Mouse (Mus musculus) cerebellum, adult 8-10 months (tissue): ENCODE results near the gene Clec4f.
"Not testable (repeated sequence)": the region's sequence is repeated elsewhere in the genome, so short reads cannot be mapped to it uniquely, and the experiment has no call there.

ENCODE experiments used
- DNase-seq: peaks from one replicate; pipeline ENCODE4 v3.0.0; 2022

Clec4f gene

GRCm38 (mm10) chr6:83656087-83656486, at the start of gene Clec4f:
Gene Clec4f (minus strand): TSS chr6:83656187.
- no peak for DNase-seq

DNA sequence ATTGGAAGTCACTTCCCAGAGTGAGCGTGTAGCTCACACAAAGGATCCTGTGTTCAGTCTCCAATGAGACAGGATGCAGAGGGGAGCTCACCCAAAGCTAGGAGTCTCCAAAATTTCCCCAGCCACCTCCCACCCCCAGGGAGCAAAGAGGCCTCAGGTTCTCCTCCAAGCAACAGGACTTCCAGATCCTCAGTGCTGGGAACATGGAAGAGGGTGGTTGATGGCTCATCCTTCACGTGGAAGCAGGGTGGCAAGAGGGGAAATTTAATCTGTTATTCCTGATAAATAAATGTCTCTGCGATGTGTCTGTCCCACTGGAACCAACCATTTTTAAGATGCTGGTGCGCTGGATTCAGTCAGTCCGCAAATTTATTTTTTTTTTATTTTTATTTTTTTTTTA, 48.7 kb upstream of the Clec4f start:
- no peak for DNase-seq

GRCm38 (mm10) chr6:83704294-83704693, 48.3 kb upstream of the Clec4f start:
- no peak for DNase-seq

DNA sequence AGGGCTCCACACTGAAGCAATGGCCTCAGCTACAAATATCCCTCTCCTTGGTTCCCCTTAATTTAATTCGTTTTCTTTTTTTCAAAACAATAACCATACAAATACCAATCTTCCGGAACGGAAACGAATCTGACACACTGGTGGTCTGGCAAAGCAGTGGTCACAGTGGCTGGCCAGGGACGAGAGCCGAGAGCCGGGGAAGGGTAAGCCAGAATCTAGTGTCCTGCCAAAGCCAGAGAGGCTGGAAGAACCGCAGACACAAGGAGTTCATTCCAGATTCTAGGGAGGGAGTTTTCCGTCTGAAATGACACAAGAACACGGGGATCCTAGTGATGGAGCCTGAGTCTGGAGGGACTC, 47.7 kb upstream of the Clec4f start:
- DNase-seq: no peak

DNA sequence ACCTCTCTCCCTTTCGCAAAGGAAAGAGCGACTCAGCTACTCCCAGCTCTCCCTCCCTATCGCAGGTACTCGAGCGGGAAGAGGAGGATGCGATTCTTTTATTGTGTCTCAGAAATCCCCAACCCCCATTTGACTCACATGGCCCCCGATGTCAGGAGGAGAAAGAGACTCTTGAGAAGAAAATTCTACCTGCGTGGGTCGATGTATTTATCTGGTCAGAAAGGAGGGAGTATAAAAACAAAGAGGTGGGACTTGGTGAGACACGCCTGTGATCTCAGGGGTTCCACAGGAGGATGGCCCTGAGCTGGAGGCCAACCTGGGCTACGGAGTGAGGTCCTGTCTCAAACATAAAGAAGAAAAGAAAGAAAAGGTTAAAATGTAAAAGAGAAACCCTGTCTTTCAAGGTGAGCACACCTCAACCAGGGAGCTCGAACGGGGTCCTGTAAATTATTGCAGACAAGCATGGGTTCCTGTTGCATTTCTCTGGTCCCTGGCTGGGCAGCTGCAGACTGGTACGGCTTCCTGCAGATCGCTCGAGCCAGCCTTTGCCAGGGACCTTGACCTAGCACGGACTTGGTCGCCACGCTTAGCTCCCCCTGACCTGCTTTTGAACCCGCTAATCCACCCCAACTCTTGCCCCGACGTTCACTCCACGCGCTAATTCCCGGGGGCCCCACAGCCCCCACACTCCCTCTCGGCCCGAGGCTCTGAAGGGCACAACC, 47.2 kb upstream of the Clec4f start:
- no peak for DNase-seq

- no peak for DNase-seq
These were observed 46.4 kb upstream of the Clec4f start for GRCm38 (mm10) chr6:83702146-83702999.

DNA sequence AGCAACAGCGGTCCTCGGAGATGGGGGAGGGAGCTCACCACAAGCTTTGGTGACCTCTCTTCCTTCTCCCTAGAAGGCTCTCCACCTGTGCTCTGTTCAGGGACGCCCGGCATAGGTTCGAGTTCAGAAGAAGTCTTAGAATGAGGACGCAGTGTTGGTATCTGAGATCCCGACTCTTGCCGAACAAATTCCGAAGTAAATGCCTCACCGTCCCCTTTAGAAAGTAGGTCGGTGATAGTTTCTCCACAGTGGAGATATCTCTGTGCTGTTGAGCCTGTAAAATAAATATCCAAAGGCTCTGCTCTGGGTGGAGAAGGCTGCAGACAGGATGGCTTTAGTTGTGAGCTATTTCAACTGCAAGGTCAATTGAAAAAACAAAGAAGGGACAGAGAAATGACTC, 45.0 kb upstream of the Clec4f start:
- no peak for DNase-seq

DNA sequence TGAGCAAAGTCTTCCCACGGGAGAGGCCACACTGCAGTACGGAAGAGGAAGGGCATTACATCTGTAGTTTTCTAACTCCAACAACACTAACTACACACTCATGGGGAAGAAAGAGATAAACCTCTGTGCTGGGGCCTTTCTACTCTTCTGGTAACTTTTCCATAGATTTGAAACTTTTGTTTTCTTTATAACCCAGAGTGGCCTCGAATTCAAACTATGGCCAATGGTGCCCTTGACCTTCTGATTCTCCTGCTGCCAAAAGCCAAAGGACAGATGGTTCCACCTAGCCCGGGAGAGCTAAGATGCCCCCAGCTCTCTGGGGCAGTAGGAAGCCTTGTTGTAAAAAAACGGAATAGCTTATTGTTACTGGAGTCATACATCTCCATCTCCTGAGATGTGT, 44.0 kb upstream of the Clec4f start:
- no peak for DNase-seq

DNA sequence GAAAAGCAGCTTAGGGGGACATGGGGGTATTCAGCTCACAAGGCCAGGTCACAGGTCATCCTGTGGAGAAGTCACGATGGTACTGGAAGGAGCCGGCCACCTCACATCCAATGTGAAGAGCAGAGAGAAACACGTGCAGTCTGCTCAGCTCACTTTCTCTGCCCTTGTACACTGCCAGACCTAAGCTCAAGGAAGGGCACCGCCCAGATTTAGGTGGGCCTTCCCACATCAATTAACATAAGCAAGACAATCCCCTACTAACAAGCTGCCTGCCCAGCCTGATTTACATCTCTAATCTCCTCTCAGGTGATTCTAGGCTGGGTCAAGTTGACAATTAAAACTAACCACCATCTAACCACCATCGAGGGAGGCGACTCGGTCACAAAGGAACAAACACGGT, 41.9 kb upstream of the Clec4f start:
- DNase-seq: no peak

GRCm38 (mm10) chr6:83696684-83697083, 40.7 kb upstream of the Clec4f start:
- DNase-seq: no peak

DNA sequence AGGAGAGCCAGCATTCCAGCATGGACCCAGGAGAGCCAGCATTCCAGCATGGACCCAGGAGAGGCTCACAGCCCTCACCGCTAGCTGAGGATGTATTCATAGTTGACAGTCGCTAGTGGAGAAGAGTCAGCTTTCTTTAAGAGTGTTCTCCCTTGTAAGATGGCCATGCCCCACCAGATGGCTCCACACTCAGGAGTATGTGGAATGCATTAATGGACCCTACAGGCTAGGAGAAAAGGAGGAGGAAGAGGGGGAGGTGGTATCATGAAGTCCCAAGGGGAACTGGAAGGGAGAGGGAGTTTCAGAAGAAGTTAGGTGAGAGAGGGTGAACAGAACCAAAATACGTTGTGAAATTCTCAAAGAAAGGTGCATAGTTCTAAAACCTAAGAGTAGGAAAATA, 39.7 kb upstream of the Clec4f start:
- no peak for DNase-seq

- no peak for DNase-seq
These were observed 37.8 kb upstream of the Clec4f start for GRCm38 (mm10) chr6:83693835-83694234.

DNA sequence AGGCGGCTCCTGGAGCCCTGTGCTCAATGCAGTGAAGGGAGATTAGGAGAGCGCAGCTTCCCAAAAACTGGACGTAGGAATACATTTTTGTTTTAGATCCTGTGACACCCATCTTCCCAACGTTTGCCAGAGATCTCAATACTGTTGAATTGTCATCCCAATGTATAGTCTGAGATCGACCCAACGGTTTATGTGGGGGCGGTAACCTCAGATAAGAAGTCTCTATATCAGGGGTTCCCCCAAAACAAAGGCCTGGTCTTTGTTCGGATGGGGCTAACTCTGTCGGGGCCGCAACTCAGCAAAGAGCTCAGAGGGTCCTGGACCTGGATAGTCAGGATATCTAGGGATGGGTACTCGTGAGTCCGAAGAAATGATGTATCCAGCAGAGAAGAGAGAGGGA, 37.0 kb upstream of the Clec4f start:
- DNase-seq: no peak

DNA sequence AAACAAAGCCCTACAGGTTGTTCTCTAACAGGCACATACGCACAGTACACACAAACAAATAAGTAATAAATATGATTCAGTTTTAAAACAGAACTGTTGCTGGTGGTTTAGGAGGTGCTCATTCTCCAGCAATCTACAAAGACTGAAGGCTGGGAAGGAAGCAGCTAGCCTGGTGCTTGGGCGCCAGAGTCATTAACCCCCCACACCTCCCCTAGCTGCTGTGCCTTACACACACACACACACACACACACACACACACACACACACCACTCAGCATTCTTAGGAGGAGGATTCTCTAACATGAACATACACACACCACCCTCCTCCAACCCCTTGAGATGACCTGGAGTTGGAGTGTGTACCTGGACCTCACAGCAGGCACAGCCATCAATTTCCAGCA, 34.9 kb upstream of the Clec4f start:
- no peak for DNase-seq

DNA sequence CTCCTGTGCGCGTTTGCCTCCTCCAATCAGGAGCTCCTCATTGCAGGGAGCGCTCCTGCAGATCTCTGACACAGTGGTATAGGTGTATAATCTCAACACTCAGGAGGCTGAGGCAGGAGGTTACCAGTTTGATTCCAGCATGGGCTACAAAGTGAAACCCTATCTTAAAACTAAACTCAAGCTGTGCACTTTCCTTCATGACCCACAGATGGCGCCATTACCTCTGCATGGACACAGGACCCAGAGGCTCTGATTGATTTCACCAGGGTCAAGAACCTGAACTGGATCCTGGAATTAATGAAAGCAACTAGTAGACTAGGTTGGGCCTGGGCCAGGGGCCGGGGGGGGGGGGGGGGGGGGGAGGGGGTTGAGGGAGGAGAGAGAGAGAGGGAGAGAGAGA, 34.3 kb upstream of the Clec4f start:
- no peak for DNase-seq

- DNase-seq: no peak
These were observed 33.4 kb upstream of the Clec4f start for GRCm38 (mm10) chr6:83689374-83689773.

GRCm38 (mm10) chr6:83677757-83678156, 21.8 kb upstream of the Clec4f start, which contains the start of gene Cd207:
Gene Cd207 (minus strand): TSS chr6:83677857.
- DNase-seq: no peak

DNA sequence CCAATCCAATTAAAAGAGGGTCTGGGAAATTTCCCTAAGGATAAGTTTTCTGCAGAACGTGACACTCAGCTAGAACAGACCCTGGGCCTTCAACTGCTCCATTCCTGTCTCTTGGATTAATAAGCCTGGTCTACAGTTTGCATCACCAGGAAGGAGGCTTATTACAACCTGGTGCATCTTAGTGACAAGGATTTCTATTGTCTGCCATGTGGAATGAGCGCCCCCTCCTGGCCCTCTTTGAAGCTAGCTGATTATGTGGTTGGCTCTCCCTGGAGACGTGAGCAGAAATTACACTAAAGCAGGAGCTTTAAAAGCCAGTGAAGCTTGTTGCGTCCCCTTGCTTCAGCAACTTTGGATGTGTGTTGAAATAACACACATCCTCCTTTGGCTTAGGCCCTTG, 17.4 kb upstream of the Clec4f start:
- DNase-seq: peak; percentile 64

- DNase-seq: no peak
These were observed 9.0 kb upstream of the Clec4f start for GRCm38 (mm10) chr6:83665009-83665408.

GRCm38 (mm10) chr6:83660821-83661220, 4.8 kb upstream of the Clec4f start:
- DNase-seq: no peak

- DNase-seq: no peak
These were observed 9.3 kb downstream of the Clec4f start for GRCm38 (mm10) chr6:83646715-83647114.

DNA sequence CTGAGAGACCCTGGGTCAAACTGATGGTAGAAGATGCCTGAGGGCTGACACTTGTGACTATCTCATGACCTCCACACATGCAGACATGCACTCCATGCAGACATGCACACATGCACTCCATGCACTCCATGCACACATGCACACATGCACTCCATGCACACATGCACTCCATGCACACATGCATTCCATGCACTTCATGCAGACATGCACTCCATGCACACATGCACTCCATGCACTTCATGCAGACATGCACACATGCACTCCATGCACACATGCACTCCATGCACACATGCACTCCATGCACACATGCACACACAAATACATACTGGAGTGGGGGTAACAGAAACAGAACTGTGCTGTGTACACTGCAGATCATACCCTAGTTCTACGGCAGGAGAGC, 20.7 kb downstream of the Clec4f start:
- no peak for DNase-seq

GRCm38 (mm10) chr6:83634631-83635030, 21.4 kb downstream of the Clec4f start:
- DNase-seq: not testable (repeated sequence)

DNA sequence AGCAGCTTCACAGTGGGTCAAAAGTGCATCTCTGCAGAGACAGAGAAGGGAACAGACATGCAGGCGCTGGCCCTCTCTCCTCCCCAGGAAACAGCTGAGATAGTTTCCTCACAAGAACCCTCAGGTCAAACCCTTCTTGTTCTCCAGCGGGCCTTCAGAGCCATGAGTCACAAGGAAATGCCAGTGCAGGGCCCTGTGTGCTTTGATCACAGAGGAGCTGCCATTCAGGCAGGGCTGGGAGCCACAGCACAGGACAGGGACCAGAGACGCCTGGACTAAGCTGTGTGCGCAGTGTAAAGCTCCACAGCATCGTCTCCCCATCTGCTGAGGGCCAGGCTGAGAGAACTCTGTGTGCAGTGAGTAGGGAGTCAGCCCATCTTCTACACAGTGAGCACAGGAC, 21.9 kb downstream of the Clec4f start:
- DNase-seq: not testable (repeated sequence)
